Mouse (Mus musculus) retina, embryonic 14.5 days (tissue): ENCODE results near the gene Adra2a.

Experiments used
- DNase-seq: peaks from one replicate; pipeline ENCODE4 v3.0.0-alpha.2; 2015; ENCODE audit warnings: low spot score

Adra2a gene

DNA sequence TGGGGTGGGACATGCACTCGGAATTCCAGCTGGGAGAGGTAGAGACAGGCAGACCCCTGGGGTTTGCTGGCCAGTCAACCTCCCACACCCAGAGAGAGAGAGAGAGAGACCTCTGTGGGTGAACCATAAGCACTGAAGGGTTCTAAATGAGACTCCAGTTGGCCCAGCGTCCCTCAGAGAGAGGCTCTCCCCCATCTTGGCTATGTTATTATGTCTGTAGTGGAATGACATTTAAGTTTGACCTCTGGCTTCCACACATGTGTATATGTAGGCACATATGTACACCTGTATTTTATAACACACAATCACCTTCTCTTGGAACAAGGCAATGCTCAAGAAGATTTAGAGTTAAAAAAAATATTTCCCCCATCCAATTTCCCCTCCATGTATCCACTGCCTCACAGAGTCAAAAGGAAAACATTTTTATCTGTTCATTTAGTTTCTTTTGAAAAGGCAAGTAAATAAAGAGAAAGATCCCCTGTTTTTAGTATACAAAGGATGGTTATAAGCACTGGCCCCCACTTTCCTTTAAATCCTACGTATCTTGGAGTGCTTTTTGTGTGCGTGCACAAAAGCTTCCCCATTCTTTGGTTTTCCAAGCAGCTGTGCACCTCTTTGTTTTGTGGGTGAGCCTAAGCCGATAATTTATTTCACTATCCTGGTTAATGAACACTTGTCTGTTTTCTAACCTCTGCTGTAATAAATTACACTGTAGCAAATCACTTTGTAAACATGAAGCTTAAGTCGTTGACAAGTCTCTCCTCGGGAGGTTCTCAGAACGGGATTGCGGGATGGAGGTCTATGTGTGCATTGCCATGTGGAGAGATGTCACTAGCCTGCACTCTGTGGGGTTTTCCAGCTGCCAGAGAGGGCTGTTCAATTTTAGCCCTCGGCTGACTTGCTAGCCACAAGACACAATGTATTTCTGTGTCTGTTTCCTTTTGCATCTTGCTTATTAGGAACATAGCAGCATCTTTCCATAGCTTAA is 32.7 kb downstream of the Adra2a start:
- DNase-seq = no peak

GRCm38 (mm10) chr19:54081303-54081702 is 37.4 kb downstream of the Adra2a start:
- no peak for DNase-seq

DNA sequence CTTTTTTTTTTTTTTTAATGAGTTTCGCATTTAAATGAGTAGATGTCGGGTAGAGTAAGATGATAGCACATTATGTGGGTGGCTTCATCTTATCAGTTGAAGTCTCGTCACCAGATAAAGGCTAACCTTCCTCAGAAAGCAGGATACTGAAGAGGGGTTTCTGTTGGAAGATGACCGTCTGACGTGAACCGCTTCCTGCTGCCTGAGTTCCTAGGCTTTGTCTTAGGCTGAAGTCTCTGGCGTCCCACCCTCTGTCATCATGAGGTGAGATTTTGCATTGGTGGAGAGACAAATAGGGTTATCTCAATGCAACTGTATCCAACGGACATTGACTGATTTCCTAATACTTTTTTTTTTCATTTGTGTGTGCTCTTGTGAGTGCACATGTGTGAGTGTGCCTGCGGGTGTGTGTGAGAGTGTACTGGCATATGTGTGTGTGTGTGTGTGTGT is 37.8 kb downstream of the Adra2a start:
- no peak for DNase-seq

DNA sequence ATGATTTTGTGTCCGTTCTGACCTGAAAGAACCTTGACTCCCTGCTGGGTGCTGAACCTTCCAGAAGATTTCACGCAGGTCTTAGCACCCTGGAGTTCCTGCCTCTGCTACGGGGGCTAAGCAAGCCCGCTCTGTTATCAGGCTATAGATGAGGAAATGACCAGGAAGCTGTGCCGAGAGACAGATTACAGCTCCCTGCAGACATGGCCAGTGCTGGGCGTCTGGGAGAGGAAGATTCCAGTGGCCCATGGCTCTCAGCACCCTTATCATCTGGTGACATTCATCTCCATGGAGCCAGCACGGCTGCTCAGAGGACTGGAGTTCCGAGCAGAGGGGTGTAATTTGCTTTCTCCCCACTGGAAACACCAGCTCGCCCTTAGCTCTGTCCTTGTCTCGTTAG is 43.4 kb downstream of the Adra2a start:
- no peak for DNase-seq

DNA sequence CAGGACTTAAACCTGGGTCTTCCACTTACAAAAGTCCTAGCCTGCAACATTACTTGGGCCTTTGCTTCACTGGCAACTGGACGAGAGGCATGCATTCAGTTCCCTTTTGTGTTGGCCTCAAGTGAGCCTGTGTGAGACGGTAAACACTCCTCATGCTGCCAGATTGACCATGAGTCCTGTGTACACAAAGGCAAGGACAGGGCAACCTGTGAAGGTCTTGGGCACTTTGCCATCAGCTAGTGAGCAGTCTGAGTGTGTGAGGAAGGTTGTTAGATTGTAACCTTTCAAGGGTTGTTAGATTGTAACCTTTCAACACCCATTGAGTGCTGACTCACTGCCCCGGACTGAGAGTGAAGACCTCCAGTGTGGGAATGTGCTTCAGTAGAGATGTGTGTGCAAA is 49.6 kb downstream of the Adra2a start:
- DNase-seq = no peak

GRCm38 (mm10) chr19:54095716-54096115 is 51.8 kb downstream of the Adra2a start:
- peak; percentile 27 for DNase-seq

DNA sequence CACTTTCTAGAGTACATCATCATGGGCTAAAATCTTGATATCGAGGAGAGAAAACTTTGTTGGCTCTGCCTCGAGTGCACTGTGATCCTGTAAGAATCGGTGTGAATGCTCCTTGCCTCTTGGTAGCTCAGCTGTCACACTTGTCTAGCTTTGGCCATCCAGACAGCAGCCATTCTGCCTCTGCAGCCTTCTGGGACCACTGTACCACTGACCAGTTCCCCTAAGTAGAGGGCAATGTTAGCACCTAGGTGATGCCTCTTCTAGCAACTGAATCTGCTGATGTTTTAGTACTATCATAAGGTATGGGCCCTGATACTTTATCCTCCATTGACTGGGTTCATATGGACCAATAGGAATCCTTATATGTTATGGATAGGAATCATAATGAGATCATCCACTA is 54.4 kb downstream of the Adra2a start:
- DNase-seq = no peak
